Mouse (Mus musculus): ENCODE results near the gene Palm2. TPM values are rescaled to one million over a fixed set of nuclear protein-coding genes. Genes with fewer than 3 reads are reported as not detected.

Gene Palm2
- polyA plus RNA-seq, 1 experiment = 0.27 TPM

- TF ChIP-seq CTCF (IDR thresholded peaks at IDR 0.05; ENCODE audit: insufficient read depth, low read length) = no peak
- TF ChIP-seq POLR2A (IDR thresholded peaks at IDR 0.05; ENCODE audit: borderline replicate concordance, extremely low read depth, low read depth, low read length) = no peak
- WGBS = 23% methylated on average over 7 of the region's 7 CpGs
- Histone ChIP-seq H3K4me1 (ENCODE audit: control insufficient read depth, insufficient read depth, low read length) (no peaks in the 10 kb centered on the region), H3K4me3 (replicated peaks; ENCODE audit: extremely low read depth, low read depth, low read length) (no peak overlapping the region)
- DNase-seq = no peak
These were observed 206.2 kb downstream of the Palm2 start for GRCm38 (mm10) chr4:57640222-57640621.

- 87% methylated on average over 3 of the region's 3 CpGs for WGBS
- Histone ChIP-seq H3K4me1 (ENCODE audit: control insufficient read depth, insufficient read depth, low read length) (no peaks in the 10 kb centered on the region), H3K4me3 (replicated peaks; ENCODE audit: extremely low read depth, low read depth, low read length) (no peak overlapping the region)
- no peak for DNase-seq
- TF ChIP-seq CTCF (IDR thresholded peaks at IDR 0.05; ENCODE audit: insufficient read depth, low read length) = no peak
- no peak for TF ChIP-seq POLR2A (IDR thresholded peaks at IDR 0.05; ENCODE audit: borderline replicate concordance, extremely low read depth, low read depth, low read length)
These were observed 206.9 kb downstream of the Palm2 start for GRCm38 (mm10) chr4:57640971-57641370.

DNA sequence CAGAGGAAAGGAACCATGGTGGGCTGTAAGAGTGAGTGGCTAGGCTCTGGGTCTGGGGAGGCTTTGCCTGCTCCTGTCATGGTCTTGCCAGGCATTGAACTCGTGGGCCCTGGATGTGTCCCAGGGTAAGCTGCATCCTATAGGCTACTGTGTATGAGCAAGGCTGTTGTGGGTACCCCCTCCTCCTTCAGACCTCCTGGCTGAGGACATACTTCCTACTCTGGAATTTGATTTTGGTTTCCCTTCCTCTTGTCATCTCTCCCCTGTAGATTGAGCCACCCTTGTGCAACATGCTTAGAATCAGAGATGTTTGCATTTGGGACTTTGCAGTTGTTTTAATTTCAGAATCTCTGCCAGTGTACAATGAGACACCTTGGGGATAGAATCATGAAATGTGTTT is 216.9 kb downstream of the Palm2 start:
- Histone ChIP-seq H3K4me3 (replicated peaks; ENCODE audit: extremely low read depth, low read depth, low read length) (no peak overlapping the region), H3K4me1 (ENCODE audit: control insufficient read depth, insufficient read depth, low read length) (no peaks in the 10 kb centered on the region)
- no peak for DNase-seq
- 50% methylated on average over 1 of the region's 1 CpGs for WGBS
- no peak for TF ChIP-seq CTCF (IDR thresholded peaks at IDR 0.05; ENCODE audit: insufficient read depth, low read length)
- no peak for TF ChIP-seq POLR2A (IDR thresholded peaks at IDR 0.05; ENCODE audit: borderline replicate concordance, extremely low read depth, low read depth, low read length)

DNA sequence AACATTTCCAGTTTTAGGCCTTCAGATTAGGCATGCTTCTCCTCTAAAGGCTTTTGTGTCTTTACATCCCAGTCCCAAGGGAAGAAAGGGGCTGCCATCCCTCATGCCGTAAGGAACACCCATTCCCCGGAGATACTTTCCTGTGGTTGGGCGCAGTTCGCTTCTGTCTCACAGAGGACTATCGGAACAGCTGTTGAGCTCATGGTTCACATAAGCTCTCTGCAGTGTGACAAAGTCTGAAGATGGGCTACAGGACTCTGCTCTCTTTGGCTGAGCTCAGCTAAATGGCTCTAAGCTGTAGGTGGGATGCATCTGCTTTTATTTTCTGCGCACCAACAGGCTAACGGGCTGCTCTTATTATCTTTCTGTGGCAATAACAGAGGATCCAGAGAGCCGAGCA is 217.5 kb downstream of the Palm2 start:
- TF ChIP-seq CTCF (IDR thresholded peaks at IDR 0.05; ENCODE audit: insufficient read depth, low read length) = no peak
- no peaks in the 10 kb centered on the region for H3K4me1 ChIP-seq (ENCODE audit: control insufficient read depth, insufficient read depth, low read length)
- no peak for DNase-seq

DNA sequence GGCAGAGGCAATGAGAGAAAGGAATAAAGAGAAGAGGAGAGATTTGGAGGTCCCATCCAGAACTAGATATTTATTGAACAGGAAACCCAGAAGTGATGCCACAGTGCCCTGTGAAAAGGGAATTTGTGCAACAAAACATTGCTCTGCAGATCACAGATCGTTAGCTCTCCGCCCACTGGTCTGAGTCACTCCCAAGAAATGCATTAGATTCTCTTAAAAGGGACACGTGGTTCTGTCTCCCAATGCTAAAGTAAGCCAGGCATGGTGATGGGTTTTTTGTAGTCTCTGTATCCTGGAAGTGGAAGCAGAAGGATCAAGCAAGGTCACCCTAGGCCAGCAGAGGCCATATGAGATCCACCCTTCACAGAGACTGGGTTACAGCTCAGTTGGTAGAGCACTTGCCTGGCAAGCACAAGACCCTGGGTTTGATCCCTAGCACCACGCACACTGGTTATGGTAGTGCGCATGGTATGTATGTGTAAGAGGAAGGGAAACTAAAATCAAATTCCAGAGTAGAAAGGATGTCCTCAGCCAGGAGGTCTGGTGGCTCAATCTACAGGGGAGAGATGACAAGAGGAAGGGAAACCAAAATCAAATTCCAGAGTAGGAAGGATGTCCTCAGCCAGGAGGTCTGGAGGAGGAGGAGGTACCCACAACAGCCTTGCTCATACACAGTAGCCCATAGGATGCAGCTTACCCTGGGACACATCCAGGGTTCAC is 218.3 kb downstream of the Palm2 start:
- TF ChIP-seq CTCF (IDR thresholded peaks at IDR 0.05; ENCODE audit: insufficient read depth, low read length) (no peak), POLR2A (IDR thresholded peaks at IDR 0.05; ENCODE audit: borderline replicate concordance, extremely low read depth, low read depth, low read length) (no peak)
- 62% methylated on average over 5 of the region's 5 CpGs for WGBS
- no peaks in the 10 kb centered on the region for H3K4me1 ChIP-seq (ENCODE audit: control insufficient read depth, insufficient read depth, low read length)
- no peak for DNase-seq
- H3K4me3 ChIP-seq (replicated peaks; ENCODE audit: extremely low read depth, low read depth, low read length) = no peak overlapping the region

More for the DNA sequence above, 217.5 kb downstream of the Palm2 start:
- no peak overlapping the region for H3K4me3 ChIP-seq (replicated peaks; ENCODE audit: extremely low read depth, low read depth, low read length)
- WGBS = 87% methylated on average over 8 of the region's 8 CpGs

DNA sequence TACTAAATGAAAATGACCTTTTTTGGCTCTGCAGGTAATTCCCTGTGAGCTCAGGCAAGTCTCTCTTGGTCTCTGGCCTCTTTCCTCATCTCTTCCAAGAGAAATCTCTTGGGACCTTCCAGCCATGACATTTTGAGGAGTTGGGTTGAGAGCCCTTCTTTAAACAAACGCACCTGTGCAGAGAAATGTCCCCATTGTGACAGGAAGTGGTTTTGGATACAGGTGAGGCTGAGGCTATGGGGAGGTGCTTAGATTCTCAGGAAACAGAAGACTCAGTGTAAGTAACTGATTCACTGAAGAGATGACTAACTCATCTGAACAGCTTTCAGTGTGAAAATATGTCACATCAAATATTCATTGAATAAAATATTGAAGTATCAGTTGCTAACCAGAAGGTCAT is 221.9 kb downstream of the Palm2 start:
- Histone ChIP-seq H3K4me3 (replicated peaks; ENCODE audit: extremely low read depth, low read depth, low read length) (no peak overlapping the region), H3K4me1 (ENCODE audit: control insufficient read depth, insufficient read depth, low read length) (no peaks in the 10 kb centered on the region)
- no peak for DNase-seq
- no peak for TF ChIP-seq POLR2A (IDR thresholded peaks at IDR 0.05; ENCODE audit: borderline replicate concordance, extremely low read depth, low read depth, low read length)
- no peak for TF ChIP-seq CTCF (IDR thresholded peaks at IDR 0.05; ENCODE audit: insufficient read depth, low read length)
- 51% methylated on average over 1 of the region's 1 CpGs for WGBS

GRCm38 (mm10) chr4:57656388-57656787 is 222.3 kb downstream of the Palm2 start:
- WGBS = 83% methylated on average over 12 of the region's 12 CpGs

GRCm38 (mm10) chr4:57656861-57657260 is 222.8 kb downstream of the Palm2 start:
- H3K4me1 ChIP-seq (ENCODE audit: control insufficient read depth, insufficient read depth, low read length) = no peaks in the 10 kb centered on the region
- WGBS = 93% methylated on average over 3 of the region's 3 CpGs
- no peak for DNase-seq
- no peak overlapping the region for H3K4me3 ChIP-seq (replicated peaks; ENCODE audit: extremely low read depth, low read depth, low read length)
- TF ChIP-seq CTCF (IDR thresholded peaks at IDR 0.05; ENCODE audit: insufficient read depth, low read length) = no peak
- TF ChIP-seq POLR2A (IDR thresholded peaks at IDR 0.05; ENCODE audit: borderline replicate concordance, extremely low read depth, low read depth, low read length) = no peak

More at GRCm38 (mm10) chr4:57656388-57656787, 222.3 kb downstream of the Palm2 start:
- no peak overlapping the region for H3K4me3 ChIP-seq (replicated peaks; ENCODE audit: extremely low read depth, low read depth, low read length)
- no peaks in the 10 kb centered on the region for H3K4me1 ChIP-seq (ENCODE audit: control insufficient read depth, insufficient read depth, low read length)
- TF ChIP-seq CTCF (IDR thresholded peaks at IDR 0.05; ENCODE audit: insufficient read depth, low read length) (no peak), POLR2A (IDR thresholded peaks at IDR 0.05; ENCODE audit: borderline replicate concordance, extremely low read depth, low read depth, low read length) (no peak)
- DNase-seq = no peak

- TF ChIP-seq CTCF (IDR thresholded peaks at IDR 0.05; ENCODE audit: insufficient read depth, low read length) (no peak), POLR2A (IDR thresholded peaks at IDR 0.05; ENCODE audit: borderline replicate concordance, extremely low read depth, low read depth, low read length) (no peak)
- Histone ChIP-seq H3K4me1 (ENCODE audit: control insufficient read depth, insufficient read depth, low read length) (no peaks in the 10 kb centered on the region), H3K4me3 (replicated peaks; ENCODE audit: extremely low read depth, low read depth, low read length) (no peak overlapping the region)
- no peak for DNase-seq
- 30% methylated on average over 4 of the region's 4 CpGs for WGBS
These were observed 226.4 kb downstream of the Palm2 start for GRCm38 (mm10) chr4:57660470-57660869.

DNA sequence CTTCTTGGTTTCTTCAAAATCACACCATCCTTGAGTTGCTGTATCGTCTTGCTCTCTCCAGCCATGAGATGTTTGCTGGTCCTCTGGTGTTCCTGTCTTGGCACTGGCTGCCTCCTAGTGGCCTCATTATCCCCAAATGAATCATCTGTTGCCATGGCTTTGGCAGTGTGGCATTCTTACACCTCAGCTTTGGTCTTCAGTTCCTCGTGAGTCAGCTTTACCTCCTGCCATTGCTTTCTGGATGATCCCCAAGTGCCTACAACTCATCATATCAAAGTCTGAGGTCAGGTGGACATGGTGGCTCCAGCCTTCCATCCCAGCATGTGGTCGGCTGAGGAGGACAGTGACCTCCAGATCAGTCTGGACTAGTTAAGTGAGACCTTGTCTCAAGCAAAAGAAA is 232.1 kb downstream of the Palm2 start:
- TF ChIP-seq CTCF (IDR thresholded peaks at IDR 0.05; ENCODE audit: insufficient read depth, low read length) = no peak
- TF ChIP-seq POLR2A (IDR thresholded peaks at IDR 0.05; ENCODE audit: borderline replicate concordance, extremely low read depth, low read depth, low read length) = no peak
- Histone ChIP-seq H3K4me1 (ENCODE audit: control insufficient read depth, insufficient read depth, low read length) (no peaks in the 10 kb centered on the region), H3K4me3 (replicated peaks; ENCODE audit: extremely low read depth, low read depth, low read length) (no peak overlapping the region)
- DNase-seq = no peak
- WGBS = 66% methylated on average over 3 of the region's 3 CpGs
